Mouse (Mus musculus) kidney, adult 2 months (tissue): ENCODE measurements around the gene Rex1bd. TPM values are rescaled to one million over a fixed set of nuclear protein-coding genes. Genes with fewer than 3 reads are reported as not detected.

Experiments used
- DNase-seq: peaks from one replicate; pipeline ENCODE4 v3.0.0; 2021
- H3K27ac ChIP-seq: fragments of 200-500 bp; 2 replicates; pipeline ENCODE4 v1.5.1; 2012; ENCODE audit warnings: low read depth, low read length, control low read depth, inconsistent platforms; ENCODE audit not compliant: insufficient read depth
- H3K27me3 ChIP-seq: fragments of 200-500 bp; replicated peaks from 2 replicates; pipeline ENCODE4 v1.6.1; 2012; ENCODE audit warnings: mild to moderate bottlenecking, moderate library complexity, low read length, inconsistent platforms; ENCODE audit not compliant: control insufficient read depth, insufficient read depth
- H3K36me3 ChIP-seq: fragments of 200-500 bp; 2 replicates; pipeline ENCODE4 v1.6.1; 2012; ENCODE audit warnings: mild to moderate bottlenecking, moderate library complexity, low read length, inconsistent platforms; ENCODE audit not compliant: control insufficient read depth, insufficient read depth
- H3K4me1 ChIP-seq: fragments of 200-500 bp; 2 replicates; pipeline ENCODE4 v1.6.1; 2011; ENCODE audit warnings: low read length; ENCODE audit not compliant: control insufficient read depth, insufficient read depth
- H3K4me3 ChIP-seq: fragments of 200-500 bp; 2 replicates; pipeline ENCODE4 v1.5.1; 2011; ENCODE audit warnings: mild to moderate bottlenecking, low read depth, low read length, control low read depth; ENCODE audit not compliant: insufficient read depth
- CTCF ChIP-seq: fragments of 200-500 bp; conservative IDR thresholded peaks from 2 replicates; pipeline ENCODE4 v1.5.1; 2011; ENCODE audit warnings: low read depth, mild to moderate bottlenecking, control low read depth, low read length, moderate library complexity, mixed read lengths; ENCODE audit not compliant: insufficient read depth, insufficient read length
- POLR2A ChIP-seq: fragments of 200-500 bp; IDR thresholded peaks from one replicate; pipeline ENCODE4 v1.6.1; 2011; ENCODE audit warnings: low read depth, low read length, control low read depth
- WGBS: fragments of 180-500 bp; shearing (Covaris S2); methylation state at CpG from one replicate; pipeline ENCODE4 v1.1.7; 2018; 5-methylcytosine and 5-hydroxymethylcytosine counted together
- polyA plus RNA-seq: library from polyadenylated mRNA; depleted of rRNA; stranded (reverse); fragments of >200 nt; gene quantifications from 2 replicates; pipeline ENCODE4 v1.2.3, GENCODE M21; 2012

The Rex1bd gene
- polyA plus RNA-seq, 1 experiment, result 161 TPM

DNA sequence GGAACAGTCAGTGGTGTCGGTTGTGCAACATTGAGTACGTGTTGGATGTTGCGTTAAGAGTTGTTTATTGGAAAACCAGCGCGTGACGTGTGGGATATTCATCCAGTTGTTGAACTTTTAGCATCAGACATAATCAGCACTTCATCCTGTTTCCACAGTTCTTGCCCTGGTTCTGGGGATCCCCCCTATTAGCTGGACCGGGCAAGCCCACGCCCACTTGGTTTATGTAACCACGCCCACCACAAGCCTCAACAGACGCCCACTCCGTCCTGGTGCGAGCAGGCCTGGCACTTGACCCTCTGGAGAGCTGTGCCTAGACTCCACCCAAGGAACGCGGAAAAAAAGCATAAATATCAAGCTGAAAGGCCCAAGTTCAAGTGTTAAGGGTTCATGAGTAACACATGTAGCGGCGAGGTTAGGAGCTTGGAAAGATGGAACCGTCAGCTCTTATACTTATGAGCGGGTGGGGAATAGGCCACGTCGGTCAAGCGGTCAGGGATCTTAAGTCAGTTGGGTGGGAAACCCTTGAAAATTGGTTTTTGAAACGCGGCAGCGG lies 31.6 kb upstream of the Rex1bd start:
- peak; percentile 78 for DNase-seq
- Histone ChIP-seq H3K27me3 (no peaks in the 10 kb centered on the region), H3K36me3 (no peaks in the 10 kb centered on the region), H3K4me3 (peak overlapping the region; percentile 53), H3K4me1 (peaks cover 11% of the 10 kb centered on the region; the same call in 1 of the 2 replicates), H3K27ac (peak overlapping the region; percentile 28)
- 13% methylated on average over 24 of the region's 24 CpGs for WGBS
- TF ChIP-seq POLR2A (no peak), CTCF (no peak)

DNA sequence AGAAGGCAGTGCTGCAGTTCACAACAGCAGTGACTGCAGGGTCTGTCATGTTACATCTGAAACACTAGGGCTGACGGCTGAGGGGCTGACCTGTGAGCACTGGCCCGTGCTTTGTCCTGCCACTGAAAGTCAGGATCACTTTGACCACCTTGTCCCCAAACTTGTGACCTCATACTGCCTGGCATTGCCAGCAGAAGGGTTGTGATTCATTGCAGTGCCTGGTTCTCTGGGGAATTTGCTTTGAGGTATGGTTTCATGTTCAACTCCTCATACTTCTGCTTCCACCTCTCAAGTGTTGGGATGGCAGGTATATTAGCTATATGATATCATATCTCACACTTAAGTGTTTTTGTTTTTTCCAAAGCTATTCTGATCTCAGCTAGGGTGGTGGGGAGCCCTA lies 29.1 kb upstream of the Rex1bd start:
- no peak for DNase-seq

DNA sequence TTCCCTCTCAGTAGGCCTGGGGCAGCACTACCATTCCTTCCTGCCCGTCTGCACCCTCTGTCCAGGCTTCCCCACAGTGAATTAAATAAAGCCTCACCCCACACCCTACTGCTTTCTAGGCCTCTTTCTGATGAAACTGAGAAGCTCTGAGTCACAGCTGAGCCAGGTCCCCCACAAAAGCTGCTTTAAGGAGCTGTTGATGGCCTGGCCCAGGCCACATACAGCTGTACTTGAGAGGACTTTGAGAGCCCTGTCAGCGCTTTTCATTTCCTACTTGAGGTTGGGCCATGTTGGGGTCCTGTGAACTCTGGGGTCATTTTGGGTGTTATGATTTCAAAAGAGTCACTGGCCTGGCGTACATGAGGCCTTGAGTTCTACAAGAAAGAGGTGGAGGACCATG lies 28.7 kb upstream of the Rex1bd start:
- DNase-seq, result no peak
- Histone ChIP-seq H3K27ac (no peak overlapping the region), H3K4me3 (no peak overlapping the region), H3K36me3 (no peaks in the 10 kb centered on the region), H3K4me1 (peaks cover 2% of the 10 kb centered on the region; the same call in 1 of the 2 replicates), H3K27me3 (no peaks in the 10 kb centered on the region)
- WGBS, result 93% methylated on average over 3 of the region's 3 CpGs
- TF ChIP-seq CTCF (no peak), POLR2A (no peak)

More for the DNA sequence above, 29.1 kb upstream of the Rex1bd start:
- Histone ChIP-seq H3K36me3 (no peaks in the 10 kb centered on the region), H3K4me1 (peaks cover 3% of the 10 kb centered on the region; the same call in 1 of the 2 replicates), H3K27me3 (no peaks in the 10 kb centered on the region), H3K4me3 (no peak overlapping the region), H3K27ac (no peak overlapping the region)
- TF ChIP-seq CTCF (no peak), POLR2A (no peak)
- WGBS, result 89% methylated on average over 2 of the region's 2 CpGs

DNA sequence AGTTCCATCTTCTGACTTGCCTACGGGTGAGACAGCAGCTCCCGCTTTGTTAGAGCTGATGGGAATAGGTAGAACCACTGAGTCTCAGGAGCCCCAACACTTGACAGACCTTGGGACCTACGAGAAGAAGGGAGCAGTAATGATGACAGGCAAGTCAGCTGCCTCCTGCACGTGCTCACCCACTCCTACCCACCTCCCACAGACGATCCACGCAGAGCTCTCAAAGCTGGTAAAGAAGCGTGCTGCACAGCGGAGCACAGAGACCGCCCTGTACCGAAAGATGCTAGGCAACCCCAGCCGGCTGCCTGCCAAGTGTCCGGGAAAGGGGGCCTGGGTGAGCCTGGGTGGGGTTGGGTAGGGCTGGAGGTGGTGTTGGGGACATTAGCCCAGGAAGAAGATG lies 27.7 kb upstream of the Rex1bd start:
- H3K4me1 ChIP-seq, result peaks cover 5% of the 10 kb centered on the region; the same call in 1 of the 2 replicates
- WGBS, result 93% methylated on average over 12 of the region's 12 CpGs
- DNase-seq, result no peak
- TF ChIP-seq CTCF (no peak), POLR2A (no peak)
- H3K4me3 ChIP-seq, result no peak overlapping the region
- H3K27ac ChIP-seq, result no peak overlapping the region
- no peaks in the 10 kb centered on the region for H3K27me3 ChIP-seq
- no peaks in the 10 kb centered on the region for H3K36me3 ChIP-seq

DNA sequence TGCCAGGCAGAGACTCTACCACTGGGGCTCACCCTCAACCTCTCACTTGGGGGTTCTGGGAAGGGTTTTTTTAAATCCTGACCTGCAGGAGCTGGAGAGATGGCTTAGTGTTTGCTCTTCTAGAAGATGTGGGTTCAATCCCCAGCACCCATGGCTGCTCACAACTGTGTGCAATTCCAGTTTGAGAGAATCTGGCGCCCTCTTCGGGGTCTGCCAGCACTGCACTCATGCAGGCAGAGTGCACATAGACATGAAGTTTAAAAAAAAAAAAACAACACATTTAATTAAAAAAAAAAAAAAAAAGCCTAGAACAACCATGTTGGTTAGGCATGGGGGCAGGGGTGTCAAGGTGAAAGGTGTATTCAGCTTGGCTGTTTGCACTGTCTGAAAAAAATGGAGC lies 23.8 kb upstream of the Rex1bd start:
- Histone ChIP-seq H3K4me3 (no peak overlapping the region), H3K4me1 (peaks cover 13% of the 10 kb centered on the region; the same call in 1 of the 2 replicates), H3K27ac (no peak overlapping the region), H3K27me3 (no peaks in the 10 kb centered on the region), H3K36me3 (no peaks in the 10 kb centered on the region)
- no peak for DNase-seq
- TF ChIP-seq CTCF (no peak), POLR2A (no peak)
- 97% methylated on average over 2 of the region's 2 CpGs for WGBS

DNA sequence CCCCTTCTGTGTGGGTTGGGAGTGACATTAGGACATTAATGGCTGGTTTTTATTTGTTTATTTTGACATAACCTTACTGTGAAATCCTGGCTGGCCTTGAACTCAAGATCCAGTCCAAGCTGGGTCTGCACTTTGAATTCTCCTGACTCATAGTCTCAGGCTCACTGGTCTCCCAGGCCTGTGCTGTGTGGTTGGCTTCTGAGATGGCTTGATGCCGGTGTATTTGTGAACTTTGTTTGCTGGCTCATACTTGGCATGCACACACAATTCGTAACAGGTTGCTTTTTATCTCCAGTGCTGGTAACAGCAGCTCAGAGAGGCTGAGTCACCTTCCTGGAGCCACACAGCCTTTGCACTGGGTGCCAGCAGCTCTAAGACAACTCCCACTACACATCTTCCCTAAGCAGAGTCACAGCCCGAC lies 23.2 kb upstream of the Rex1bd start:
- Histone ChIP-seq H3K4me3 (no peak overlapping the region), H3K4me1 (peaks cover 13% of the 10 kb centered on the region; the same call in 1 of the 2 replicates), H3K27ac (no peak overlapping the region), H3K27me3 (no peaks in the 10 kb centered on the region), H3K36me3 (no peaks in the 10 kb centered on the region)
- DNase-seq, result peak; percentile 49
- no peak for TF ChIP-seq CTCF
- TF ChIP-seq POLR2A, result no peak
- 74% methylated on average over 3 of the region's 3 CpGs for WGBS

DNA sequence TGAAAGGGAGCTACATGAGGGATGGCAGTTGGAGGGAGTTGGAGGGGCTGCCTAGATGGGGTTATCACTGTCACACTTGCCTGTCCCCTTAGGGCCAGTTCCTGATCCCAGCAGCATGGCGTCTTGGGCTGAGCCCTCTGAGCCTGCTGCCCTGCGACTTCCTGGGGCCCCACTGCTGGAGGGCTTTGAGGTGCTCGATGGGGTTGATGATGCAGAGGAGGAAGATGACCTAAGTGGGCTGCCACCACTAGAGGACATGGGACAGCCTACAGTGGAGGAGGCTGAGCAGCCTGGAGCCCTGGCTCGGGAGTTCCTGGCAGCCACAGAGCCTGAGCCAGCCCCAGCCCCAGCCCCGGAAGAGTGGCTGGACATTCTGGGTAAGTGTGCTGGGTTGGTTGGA lies 22.7 kb upstream of the Rex1bd start:
- Histone ChIP-seq H3K4me1 (peaks cover 13% of the 10 kb centered on the region; the same call in 1 of the 2 replicates), H3K36me3 (no peaks in the 10 kb centered on the region), H3K27me3 (no peaks in the 10 kb centered on the region), H3K27ac (no peak overlapping the region), H3K4me3 (no peak overlapping the region)
- no peak for TF ChIP-seq POLR2A
- TF ChIP-seq CTCF, result no peak
- no peak for DNase-seq
- WGBS, result 64% methylated on average over 5 of the region's 5 CpGs
